Mouse (Mus musculus) gastrocnemius, postnatal 14 days (tissue): ENCODE data around the gene Kif14. TPM values are rescaled to one million over a fixed set of nuclear protein-coding genes. Genes with fewer than 3 reads are reported as not detected.
"Not testable (repeated sequence)": the region's sequence is repeated elsewhere in the genome, so short reads cannot be mapped to it uniquely, and the experiment has no call there.

Experiments used
- DNase-seq: peaks from one replicate; pipeline ENCODE4 v3.0.0; 2021; ENCODE audit warnings: mixed read lengths
- intact Hi-C: fragments of 180-260 bp; cut with DNase I; formaldehyde crosslinking; loops from one replicate; pipeline ENCODE4 v1.15.1; 2025; ENCODE audit warnings: low total_unique reads
- total RNA-seq, 2 experiments: library from RNA; stranded (reverse); gene quantifications; 2 replicates each; pipeline ENCODE4 v1.2.3; 2021

Kif14 gene
- total RNA-seq, 2 experiments from 2014 or later, result 0.92 to 1.3 TPM

- intact Hi-C loops, result no loop called here
- DNase-seq, result no peak
These were observed 975 bp upstream of the Kif14 start for GRCm38 (mm10) chr1:136465168-136465567.

- no peak for DNase-seq
These were observed 3.3 kb downstream of the Kif14 start for GRCm38 (mm10) chr1:136469408-136469807.

GRCm38 (mm10) chr1:136470471-136470870, 4.3 kb downstream of the Kif14 start:
- no peak for DNase-seq

More at GRCm38 (mm10) chr1:136469408-136469807, 3.3 kb downstream of the Kif14 start:
- intact Hi-C loops, result no loop called here

GRCm38 (mm10) chr1:136491681-136492080, 25.5 kb downstream of the Kif14 start:
- no peak for DNase-seq
- intact Hi-C loops, result no loop called here

More at GRCm38 (mm10) chr1:136470471-136470870, 4.3 kb downstream of the Kif14 start:
- intact Hi-C loops, result loop anchor here (5.0 kb wide), 1 partner anchor 262 kb away; no protein-coding TSS in a partner anchor

GRCm38 (mm10) chr1:136492232-136492631, 26.1 kb downstream of the Kif14 start:
- DNase-seq, result no peak
- intact Hi-C loops, result no loop called here

GRCm38 (mm10) chr1:136499317-136499716, 33.2 kb downstream of the Kif14 start:
- intact Hi-C loops, result no loop called here
- DNase-seq, result no peak

- no peak for DNase-seq
- intact Hi-C loops, result no loop called here
These were observed 36.8 kb downstream of the Kif14 start for GRCm38 (mm10) chr1:136502936-136503335.

- DNase-seq, intact Hi-C loops: not testable (repeated sequence)
These were observed 40.1 kb downstream of the Kif14 start for GRCm38 (mm10) chr1:136506255-136506654.

GRCm38 (mm10) chr1:136512317-136512716, 46.2 kb downstream of the Kif14 start:
- intact Hi-C loops, result no loop called here
- DNase-seq, result no peak

- intact Hi-C loops, result no loop called here
- no peak for DNase-seq
These were observed 47.0 kb downstream of the Kif14 start for GRCm38 (mm10) chr1:136513181-136513580.

- intact Hi-C loops, result no loop called here
- DNase-seq, result no peak
These were observed 52.7 kb downstream of the Kif14 start for GRCm38 (mm10) chr1:136518699-136519356.

GRCm38 (mm10) chr1:136521363-136521937, 55.3 kb downstream of the Kif14 start:
- intact Hi-C loops, result loop anchor here (10.0 kb wide), 1 partner anchor 347 kb away; no protein-coding TSS in a partner anchor
- DNase-seq, result peak; percentile 24

GRCm38 (mm10) chr1:136524917-136525316, 58.8 kb downstream of the Kif14 start:
- peak; percentile 56 for DNase-seq
- intact Hi-C loops, result loop anchor here (10.0 kb wide), 1 partner anchor 350 kb away; no protein-coding TSS in a partner anchor

- intact Hi-C loops, result loop anchor here (10.0 kb wide), 1 partner anchor 351 kb away; no protein-coding TSS in a partner anchor
- DNase-seq, result no peak
These were observed 59.7 kb downstream of the Kif14 start for GRCm38 (mm10) chr1:136525818-136526217.

- intact Hi-C loops, result loop anchor here (10.0 kb wide), 1 partner anchor 352 kb away; no protein-coding TSS in a partner anchor
- DNase-seq, result no peak
These were observed 61.0 kb downstream of the Kif14 start for GRCm38 (mm10) chr1:136527163-136527562.

GRCm38 (mm10) chr1:136532556-136532955, 66.4 kb downstream of the Kif14 start:
- intact Hi-C loops, result no loop called here
- DNase-seq, result no peak

- intact Hi-C loops, result no loop called here
- no peak for DNase-seq
These were observed 70.8 kb downstream of the Kif14 start for GRCm38 (mm10) chr1:136536947-136537346.

GRCm38 (mm10) chr1:136538247-136538646, 72.1 kb downstream of the Kif14 start:
- intact Hi-C loops, result no loop called here
- DNase-seq, result peak; percentile 50

- no peak for DNase-seq
- intact Hi-C loops, result no loop called here
These were observed 74.3 kb downstream of the Kif14 start for GRCm38 (mm10) chr1:136540407-136540895.

- intact Hi-C loops, result no loop called here
- DNase-seq, result no peak
These were observed 75.7 kb downstream of the Kif14 start for GRCm38 (mm10) chr1:136541618-136542376.
